15 mouse cellular contexts compared by ENCODE assay signal in the genomic region with DNA sequence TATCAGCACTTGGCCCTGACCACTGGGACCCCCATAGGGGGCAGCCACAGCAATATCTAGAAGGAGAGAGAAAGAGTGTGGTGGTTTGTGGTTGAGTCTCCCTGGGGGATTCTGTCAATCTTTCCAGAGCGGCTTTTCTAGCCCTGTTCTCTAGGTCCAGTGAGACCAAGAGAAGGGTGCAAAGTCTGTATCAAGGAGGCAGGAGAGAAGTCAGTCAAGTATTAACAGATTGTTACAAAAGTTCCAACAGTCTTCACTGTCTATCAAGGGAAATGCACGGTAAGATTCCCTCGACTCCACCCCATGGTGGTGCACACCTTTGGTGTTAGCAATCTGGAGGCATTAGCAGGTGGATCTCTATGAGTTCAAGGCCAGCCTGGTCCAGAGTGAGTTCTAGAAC.
"Had no signal": no experiment of that assay in that cellular context is flagged by ENCODE, and none has a peak within 500 bp of the region (broad histone marks: within the 10 kb centered on the region; RNA-seq: fewer than 3 reads in every experiment).

No protein-coding gene starts in this region.

- H3K9ac ChIP-seq: intestine, embryonic 15.5 days; liver, embryonic 14.5 days; neural tube, embryonic 15.5 days had no signal

- H3K27ac ChIP-seq: intestine, embryonic 15.5 days; left cerebral cortex, adult 2 months; limb, embryonic 10.5 days; liver, embryonic 14.5 days; midbrain, embryonic 10.5 days; neural tube, embryonic 15.5 days; stomach, postnatal 0 days had no signal

- H3K4me3 ChIP-seq: intestine, embryonic 15.5 days; left cerebral cortex, adult 2 months; limb, embryonic 10.5 days; midbrain, embryonic 10.5 days; myocyte; neural tube, embryonic 15.5 days had no signal

- H3K4me2 ChIP-seq: intestine, embryonic 15.5 days; neural tube, embryonic 15.5 days had no signal

- H3K36me3 ChIP-seq: intestine, embryonic 15.5 days; limb, embryonic 10.5 days; midbrain, embryonic 10.5 days; neural tube, embryonic 15.5 days had no signal

- DNase-seq: lung, adult 2 months; lung, postnatal 36 days; midbrain, embryonic 14.5 days; right cerebral cortex, adult 18-20 months; right cerebral cortex, postnatal 25 days; thymus, postnatal 4 days had no signal

- ATAC-seq: intestine, embryonic 15.5 days; lung, postnatal 0 days had no signal

- H3K9me3 ChIP-seq: intestine, embryonic 15.5 days; limb, embryonic 10.5 days; midbrain, embryonic 10.5 days; neural tube, embryonic 15.5 days had no signal
